Mouse (Mus musculus) forebrain, embryonic 11.5 days (tissue): Measurements from ENCODE around the gene Parvb. TPM values are rescaled to one million over a fixed set of nuclear protein-coding genes. Genes with fewer than 3 reads are reported as not detected.
A peak's percentile ranks its signal among the peaks of the same experiment; 100 is the strongest.

Source experiments
- ATAC-seq: fragments of 200-750 bp; cut with Nextera tagmentation; replicated peaks from 2 replicates; pipeline ENCODE4 v1.8.0; 2017; ENCODE audit warnings: moderate TSS enrichment; ENCODE audit not compliant: low FRiP score
- DNase-seq: peaks from one replicate; pipeline ENCODE4 v3.0.0-alpha.2; 2017; ENCODE audit warnings: low spot score
- H3K27ac ChIP-seq: fragments of 300-500 bp; sonication (generic); 2 replicates; pipeline ENCODE4 v1.5.1; 2014; ENCODE audit warnings: low read depth, low read length
- H3K27me3 ChIP-seq: fragments of 300-500 bp; sonication (generic); 2 replicates; pipeline ENCODE4 v1.6.1; 2014; ENCODE audit warnings: mild to moderate bottlenecking, low read length, mixed read lengths; ENCODE audit not compliant: control insufficient read depth, insufficient read depth
- H3K36me3 ChIP-seq: fragments of 300-500 bp; sonication (generic); 2 replicates; pipeline ENCODE4 v1.6.1; 2014; ENCODE audit warnings: mild to moderate bottlenecking, low read length, moderate library complexity, mixed read lengths; ENCODE audit not compliant: control insufficient read depth, insufficient read depth
- H3K4me1 ChIP-seq: fragments of 300-500 bp; sonication (generic); replicated peaks from 2 replicates; pipeline ENCODE4 v1.6.1; 2014; ENCODE audit warnings: low read length, mixed read lengths; ENCODE audit not compliant: control insufficient read depth, insufficient read depth
- H3K4me2 ChIP-seq: fragments of 300-500 bp; sonication (generic); 2 replicates; pipeline ENCODE4 v1.6.1; 2014; ENCODE audit warnings: low read depth, mild to moderate bottlenecking, low read length, moderate library complexity, mixed read lengths; ENCODE audit not compliant: severe bottlenecking
- H3K4me3 ChIP-seq: fragments of 300-500 bp; sonication (generic); 2 replicates; pipeline ENCODE4 v1.5.1; 2014; ENCODE audit warnings: low read depth, low read length
- H3K9ac ChIP-seq: fragments of 300-500 bp; sonication (generic); 2 replicates; pipeline ENCODE4 v1.6.1; 2014; ENCODE audit warnings: low read length
- H3K9me3 ChIP-seq: fragments of 300-500 bp; sonication (generic); 2 replicates; pipeline ENCODE4 v1.6.1; 2016; ENCODE audit warnings: low read length, mixed read lengths; ENCODE audit not compliant: control insufficient read depth
- WGBS: fragments of 180-500 bp; shearing (Covaris S2); extraction: QIAGEN DNeasy Blood & Tissue Kit; methylation state at CpG from one replicate; pipeline ENCODE4 v1.1.7; 2014; 5-methylcytosine and 5-hydroxymethylcytosine counted together
- polyA plus RNA-seq: library from polyadenylated mRNA; unstranded; fragments of >200 nt; fragmentation: Nextera tagmentation; extraction: Ambion mirVana; gene quantifications from 2 replicates; pipeline ENCODE4 v1.2.1, GENCODE M21; 2014

Parvb gene
- polyA plus RNA-seq, 1 experiment from 2014 or later: 4.9 TPM

- Histone ChIP-seq H3K27me3 (0 out of 2 replicates have a peak, but pooled peaks cover 2% of the 10 kb centered on the region), H3K9me3 (no peaks in the 10 kb centered on the region), H3K4me1 (peaks cover 2% of the 10 kb centered on the region; the same call in 1 of the 2 replicates), H3K4me2 (no peak overlapping the region), H3K4me3 (no peak overlapping the region), H3K36me3 (no peaks in the 10 kb centered on the region), H3K27ac (no peak overlapping the region), H3K9ac (no peak overlapping the region)
- ATAC-seq: no peak
- DNase-seq: no peak
- whole genome bisulfite sequencing: 73% methylated on average over 12 of the region's 12 CpGs
Observed at GRCm38 (mm10) chr15:84256254-84256850, 24.5 kb downstream of the Parvb start.

- 0 out of 2 replicates have a peak, but pooled peaks cover 2% of the 10 kb centered on the region for H3K27me3 ChIP-seq
- H3K27ac ChIP-seq: no peak overlapping the region
- ATAC-seq: no peak
Observed at GRCm38 (mm10) chr15:84256864-84257263, 25.0 kb downstream of the Parvb start.

GRCm38 (mm10) chr15:84258602-84259355 lies 26.9 kb downstream of the Parvb start:
- H3K4me3 ChIP-seq: no peak overlapping the region
- no peak overlapping the region for H3K4me2 ChIP-seq
- 42% methylated on average over 9 of the region's 9 CpGs for WGBS
- H3K9me3 ChIP-seq: no peaks in the 10 kb centered on the region
- H3K4me1 ChIP-seq: peaks cover 2% of the 10 kb centered on the region; the same call in 1 of the 2 replicates
- no peak overlapping the region for H3K27ac ChIP-seq
- no peak for ATAC-seq
- 0 out of 2 replicates have a peak, but pooled peaks cover 2% of the 10 kb centered on the region for H3K27me3 ChIP-seq
- no peak for DNase-seq
- no peaks in the 10 kb centered on the region for H3K36me3 ChIP-seq
- no peak overlapping the region for H3K9ac ChIP-seq

More at GRCm38 (mm10) chr15:84256864-84257263, 25.0 kb downstream of the Parvb start:
- WGBS: 85% methylated on average over 5 of the region's 5 CpGs
- Histone ChIP-seq H3K36me3 (no peaks in the 10 kb centered on the region), H3K9me3 (no peaks in the 10 kb centered on the region), H3K9ac (no peak overlapping the region), H3K4me2 (no peak overlapping the region), H3K4me1 (peaks cover 2% of the 10 kb centered on the region; the same call in 1 of the 2 replicates), H3K4me3 (no peak overlapping the region)
- no peak for DNase-seq

GRCm38 (mm10) chr15:84260123-84260822 lies 28.4 kb downstream of the Parvb start:
- Histone ChIP-seq H3K9ac (no peak overlapping the region), H3K9me3 (no peaks in the 10 kb centered on the region), H3K4me2 (no peak overlapping the region; the same call in 1 of the 2 replicates), H3K4me1 (peaks cover 2% of the 10 kb centered on the region; the same call in 1 of the 2 replicates), H3K27ac (no peak overlapping the region), H3K36me3 (no peaks in the 10 kb centered on the region), H3K27me3 (0 out of 2 replicates have a peak, but pooled peaks cover 2% of the 10 kb centered on the region), H3K4me3 (no peak overlapping the region)
- DNase-seq (peak; percentile 89), ATAC-seq (peak; percentile 75)
- 27% methylated on average over 22 of the region's 22 CpGs for WGBS

GRCm38 (mm10) chr15:84262630-84263029 lies 30.8 kb downstream of the Parvb start:
- H3K9ac ChIP-seq: no peak overlapping the region
- WGBS: 92% methylated on average over 6 of the region's 6 CpGs
- H3K36me3 ChIP-seq: no peaks in the 10 kb centered on the region
- H3K4me2 ChIP-seq: no peak overlapping the region
- no peaks in the 10 kb centered on the region; the same call in 1 of the 2 replicates for H3K4me1 ChIP-seq
- DNase-seq (no peak), ATAC-seq (no peak)
- H3K27ac ChIP-seq: no peak overlapping the region
- H3K9me3 ChIP-seq: no peaks in the 10 kb centered on the region
- no peak overlapping the region for H3K4me3 ChIP-seq
- 0 out of 2 replicates have a peak, but pooled peaks cover 2% of the 10 kb centered on the region for H3K27me3 ChIP-seq

- H3K9me3 ChIP-seq: no peaks in the 10 kb centered on the region
- H3K4me3 ChIP-seq: no peak overlapping the region
- no peak overlapping the region for H3K4me2 ChIP-seq
- 0 out of 2 replicates have a peak, but pooled peaks cover 2% of the 10 kb centered on the region for H3K27me3 ChIP-seq
- ATAC-seq (no peak), DNase-seq (no peak)
- WGBS: 49% methylated on average over 2 of the region's 2 CpGs
- H3K27ac ChIP-seq: no peak overlapping the region
- no peaks in the 10 kb centered on the region for H3K36me3 ChIP-seq
- H3K4me1 ChIP-seq: no peaks in the 10 kb centered on the region; the same call in 1 of the 2 replicates
- no peak overlapping the region for H3K9ac ChIP-seq
Observed at GRCm38 (mm10) chr15:84263573-84263972, 31.7 kb downstream of the Parvb start.

- DNase-seq: no peak
- H3K27ac ChIP-seq: no peak overlapping the region
- no peaks in the 10 kb centered on the region for H3K36me3 ChIP-seq
- WGBS: 82% methylated on average over 11 of the region's 11 CpGs
- H3K4me3 ChIP-seq: no peak overlapping the region
- no peak for ATAC-seq
- no peak overlapping the region for H3K4me2 ChIP-seq
- H3K4me1 ChIP-seq: no peaks in the 10 kb centered on the region; the same call in 1 of the 2 replicates
- H3K27me3 ChIP-seq: no peaks in the 10 kb centered on the region
- no peak overlapping the region for H3K9ac ChIP-seq
- H3K9me3 ChIP-seq: no peaks in the 10 kb centered on the region
Observed at GRCm38 (mm10) chr15:84265141-84265540, 33.3 kb downstream of the Parvb start.

- no peak overlapping the region for H3K4me2 ChIP-seq
- DNase-seq (no peak), ATAC-seq (no peak)
- H3K27ac ChIP-seq: no peak overlapping the region
- 76% methylated on average over 4 of the region's 4 CpGs for WGBS
- H3K4me3 ChIP-seq: no peak overlapping the region
- no peaks in the 10 kb centered on the region for H3K36me3 ChIP-seq
- H3K4me1 ChIP-seq: no peaks in the 10 kb centered on the region; the same call in 1 of the 2 replicates
- no peaks in the 10 kb centered on the region for H3K9me3 ChIP-seq
- no peak overlapping the region for H3K9ac ChIP-seq
- H3K27me3 ChIP-seq: no peaks in the 10 kb centered on the region
Observed at GRCm38 (mm10) chr15:84266290-84266689, 34.4 kb downstream of the Parvb start.
